Mouse (Mus musculus) retina, adult 2 months (tissue): ENCODE data around the gene Tmprss7.

Experiments used
- DNase-seq: peaks from one replicate; pipeline ENCODE4 v3.0.0-alpha.2; 2012; ENCODE audit warnings: low read depth, low spot score

Gene Tmprss7

GRCm38 (mm10) chr16:45629497-45630105 is 63.9 kb downstream of the Tmprss7 start:
- no peak for DNase-seq

- no peak for DNase-seq
Observed at GRCm38 (mm10) chr16:45625342-45625741, 68.1 kb downstream of the Tmprss7 start.

DNA sequence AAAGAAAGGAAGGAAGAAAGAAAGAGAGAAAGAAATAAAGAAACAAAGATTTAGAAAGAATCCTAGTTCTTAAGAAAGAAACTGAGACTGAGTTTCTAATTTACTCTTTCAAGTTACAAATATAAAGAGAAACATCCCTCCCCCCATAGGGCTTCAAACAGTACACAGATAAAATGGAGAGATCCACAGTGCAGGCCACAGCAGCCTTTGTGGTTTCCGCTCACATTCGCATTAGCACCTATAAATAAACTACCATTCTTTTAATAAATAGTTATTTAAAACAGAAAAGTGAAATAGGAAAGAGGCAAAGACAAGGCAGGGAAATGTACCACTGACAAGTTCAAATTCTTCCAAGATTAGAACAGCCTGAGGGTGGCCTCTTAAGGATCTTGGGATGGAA is 68.7 kb downstream of the Tmprss7 start:
- no peak for DNase-seq

DNA sequence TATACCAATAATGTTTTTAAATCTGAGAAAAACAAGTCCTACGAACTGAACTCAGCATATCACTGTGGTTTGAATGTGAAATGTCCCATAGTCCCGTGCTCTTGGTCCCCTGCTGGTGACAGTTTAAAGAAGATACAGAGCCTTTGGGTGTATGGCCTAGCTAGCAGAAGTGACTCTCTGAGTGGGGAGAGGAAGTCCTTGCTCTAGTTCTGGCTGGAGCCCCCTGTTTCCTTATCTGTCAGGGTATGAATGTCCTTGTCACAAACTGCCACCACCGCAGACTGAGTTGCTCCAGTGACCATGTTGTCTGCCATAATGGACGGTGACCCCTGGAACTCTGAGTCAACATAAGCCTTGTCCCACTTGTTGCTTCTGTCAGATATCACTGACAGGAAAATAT is 70.2 kb downstream of the Tmprss7 start:
- DNase-seq: no peak

DNA sequence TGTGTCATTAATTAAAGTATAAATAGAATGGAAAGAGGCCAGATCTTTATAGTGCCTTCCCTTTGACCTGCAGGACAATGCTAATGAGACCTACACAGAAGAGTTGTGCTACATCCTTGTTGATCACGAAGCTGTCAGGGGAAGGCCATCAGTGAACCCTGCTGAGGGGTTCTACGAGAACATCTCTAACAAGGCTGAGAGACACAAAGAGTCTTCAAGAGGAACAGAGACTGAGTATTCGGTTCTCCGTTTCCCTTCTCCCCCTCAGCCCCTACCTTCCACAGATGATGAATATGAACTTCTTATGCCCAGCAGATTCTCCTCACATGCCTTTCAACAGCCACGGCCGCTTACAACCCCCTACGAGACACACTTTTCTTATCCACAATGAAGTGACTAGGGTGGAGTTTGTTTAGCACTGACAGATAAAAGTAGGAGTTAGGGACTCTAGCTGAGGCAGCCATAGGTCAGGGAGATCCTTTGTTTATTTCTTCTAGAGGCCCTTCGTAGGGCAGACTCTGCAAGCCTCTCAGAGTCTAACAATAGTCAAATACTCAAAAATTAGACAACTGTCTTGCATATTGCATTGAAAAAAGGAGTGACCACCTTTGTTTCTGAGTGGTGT is 73.6 kb downstream of the Tmprss7 start:
- DNase-seq: no peak

DNA sequence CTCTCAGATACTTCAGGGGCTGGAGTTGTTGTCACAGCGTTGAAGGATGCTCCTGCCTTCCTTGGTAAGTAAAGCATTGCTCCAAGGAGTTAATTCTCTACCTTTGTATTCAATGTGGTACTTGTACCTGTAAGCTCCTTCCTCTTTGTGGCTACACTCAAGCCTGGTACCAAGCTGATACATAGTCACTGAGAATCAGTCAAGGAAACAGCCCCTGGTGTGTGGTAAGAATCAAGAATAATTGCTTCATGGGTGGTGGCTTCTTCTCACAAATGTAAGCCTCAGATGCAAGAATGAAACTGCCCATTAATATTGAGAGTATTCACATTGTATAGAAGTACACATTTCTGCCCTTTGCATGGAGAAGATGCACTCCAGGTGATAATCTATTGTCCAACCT is 77.5 kb downstream of the Tmprss7 start:
- no peak for DNase-seq

- DNase-seq: no peak
Observed at GRCm38 (mm10) chr16:45613247-45613646, 80.2 kb downstream of the Tmprss7 start.

- no peak for DNase-seq
Observed at GRCm38 (mm10) chr16:45610267-45610666, 83.2 kb downstream of the Tmprss7 start, which contains the start of gene Gcsam. Gene Gcsam, plus strand, starts transcription at chr16:45610380.

DNA sequence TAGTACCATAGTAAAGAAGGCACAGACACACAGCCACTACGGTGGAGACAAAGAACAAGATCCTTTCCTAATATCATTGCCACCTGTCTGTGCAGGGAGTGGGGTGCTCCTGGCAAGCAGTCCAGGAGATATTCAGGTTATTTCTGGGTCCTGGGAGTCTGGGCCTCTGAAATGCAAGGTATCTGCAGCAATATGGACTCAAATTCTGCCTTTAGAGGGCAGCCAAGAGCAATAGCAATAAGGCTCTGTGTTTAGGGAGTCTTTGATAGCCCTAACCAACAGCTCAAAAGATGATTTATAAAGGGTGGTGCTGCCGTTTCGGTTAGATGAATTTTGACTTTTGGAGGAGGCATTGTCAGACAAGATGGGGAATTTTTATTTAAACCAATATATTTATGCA is 84.2 kb downstream of the Tmprss7 start:
- DNase-seq: no peak

DNA sequence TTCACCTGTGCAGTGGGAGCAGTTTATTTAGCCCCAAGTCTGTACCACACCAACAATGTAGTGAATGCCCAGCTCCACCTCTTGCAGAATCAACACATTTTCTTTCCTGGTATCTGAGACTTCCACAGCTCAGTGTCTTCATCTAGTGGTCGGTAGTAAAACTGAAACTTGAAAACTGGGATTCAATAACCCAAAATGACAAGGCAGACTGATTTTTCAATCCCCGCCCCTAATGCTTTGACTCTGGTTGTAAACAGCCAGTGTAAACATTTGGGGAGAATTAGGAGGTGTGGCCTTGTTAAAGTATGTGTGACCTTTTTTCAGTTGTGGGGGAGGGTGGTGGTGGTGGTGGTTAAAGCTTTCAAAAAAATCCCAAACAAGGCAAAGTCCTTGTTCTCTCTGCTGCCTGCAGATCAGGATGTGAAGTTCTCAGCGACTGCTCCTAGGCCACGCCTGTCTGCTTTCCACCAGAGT is 84.9 kb downstream of the Tmprss7 start:
- no peak for DNase-seq
